Mouse (Mus musculus) frontal cortex, adult (tissue): ENCODE measurements around the gene Atg4d.
A peak's percentile ranks its signal among the peaks of the same experiment; 100 is the strongest.
"Not testable (repeated sequence)": the region's sequence is repeated elsewhere in the genome, so short reads cannot be mapped to it uniquely, and the experiment has no call there.

Experiments
- ATAC-seq: cut with Nextera tagmentation; 2 replicates; pipeline ENCODE4 v1.9.2; 2017; ENCODE audit warnings: mild to moderate bottlenecking, moderate library complexity, mixed read lengths; ENCODE audit not compliant: low TSS enrichment

The Atg4d gene

GRCm38 (mm10) chr9:21312134-21312533, 47.0 kb downstream of the Atg4d start, which contains the start of gene Ap1m2:
Gene Ap1m2 (minus strand): TSS chr9:21312337.
- no peak for ATAC-seq

- ATAC-seq, result peak; percentile 60; the same call in 1 of the 2 replicates
Measured at GRCm38 (mm10) chr9:21313394-21313793, 48.3 kb downstream of the Atg4d start.

GRCm38 (mm10) chr9:21314367-21315140, 49.5 kb downstream of the Atg4d start:
- ATAC-seq, result no peak

- peak; percentile 53; the same call in 1 of the 2 replicates for ATAC-seq
Measured at GRCm38 (mm10) chr9:21315421-21315820, 50.3 kb downstream of the Atg4d start.

- no peak for ATAC-seq
Measured at GRCm38 (mm10) chr9:21316696-21317095, 51.6 kb downstream of the Atg4d start.

GRCm38 (mm10) chr9:21318792-21319191, 53.7 kb downstream of the Atg4d start:
- no peak for ATAC-seq

- no peak for ATAC-seq
Measured at GRCm38 (mm10) chr9:21319503-21319902, 54.4 kb downstream of the Atg4d start.

- ATAC-seq, result no peak
Measured at GRCm38 (mm10) chr9:21320280-21320618, 55.2 kb downstream of the Atg4d start.

- ATAC-seq, result peak; percentile 73
Measured at GRCm38 (mm10) chr9:21320619-21321512, 55.8 kb downstream of the Atg4d start, which contains the start of gene Slc44a2. Gene Slc44a2 (plus strand): TSS chr9:21320698.

GRCm38 (mm10) chr9:21321513-21321835, 56.4 kb downstream of the Atg4d start:
- ATAC-seq, result no peak

- ATAC-seq, result 0 out of 2 replicates have a peak, but pooled peaks have one; percentile 48
Measured at GRCm38 (mm10) chr9:21322211-21322916, 57.3 kb downstream of the Atg4d start.

- not testable (repeated sequence) for ATAC-seq
Measured at GRCm38 (mm10) chr9:21322917-21323297, 57.8 kb downstream of the Atg4d start.

GRCm38 (mm10) chr9:21324269-21324668, 59.2 kb downstream of the Atg4d start:
- ATAC-seq, result no peak
